Mouse (Mus musculus) heart, embryonic 16.5 days (tissue): ENCODE measurements around the gene Rmdn3. TPM values are rescaled to one million over a fixed set of nuclear protein-coding genes. Genes with fewer than 3 reads are reported as not detected.

Source experiments
- ATAC-seq: fragments of 200-750 bp; cut with Nextera tagmentation; replicated peaks from 2 replicates; pipeline ENCODE4 v1.8.0; 2017; ENCODE audit warnings: moderate number of reproducible peaks; ENCODE audit not compliant: insufficient read depth, low FRiP score; ENCODE audit errors: extremely low read depth
- H3K27ac ChIP-seq: fragments of 300-500 bp; sonication (generic); 2 replicates; pipeline ENCODE4 v1.5.1; 2014; ENCODE audit warnings: mild to moderate bottlenecking, low read length, control low read depth, moderate library complexity
- H3K27me3 ChIP-seq: fragments of 300-500 bp; sonication (generic); 2 replicates; pipeline ENCODE4 v1.6.1; 2014; ENCODE audit warnings: low read length, mixed read lengths; ENCODE audit not compliant: control insufficient read depth, insufficient read depth
- H3K36me3 ChIP-seq: fragments of 300-500 bp; sonication (generic); 2 replicates; pipeline ENCODE4 v1.6.1; 2014; ENCODE audit not compliant: control insufficient read depth, insufficient read depth
- H3K4me1 ChIP-seq: fragments of 300-500 bp; sonication (generic); 2 replicates; pipeline ENCODE4 v1.6.1; 2014; ENCODE audit warnings: low read length, mixed read lengths; ENCODE audit not compliant: control insufficient read depth, insufficient read depth
- H3K4me2 ChIP-seq: fragments of 300-500 bp; sonication (generic); 2 replicates; pipeline ENCODE4 v1.6.1; 2014; ENCODE audit warnings: low read depth, mild to moderate bottlenecking, control low read depth, low read length
- H3K4me3 ChIP-seq: fragments of 300-500 bp; sonication (generic); 2 replicates; pipeline ENCODE4 v1.5.1; 2014; ENCODE audit warnings: mild to moderate bottlenecking, control low read depth, low read length
- H3K9ac ChIP-seq: fragments of 300-500 bp; sonication (generic); 2 replicates; pipeline ENCODE4 v1.6.1; 2014; ENCODE audit warnings: low read length, control low read depth
- H3K9me3 ChIP-seq: fragments of 300-500 bp; sonication (generic); replicated peaks from 2 replicates; pipeline ENCODE4 v1.6.1; 2016; ENCODE audit warnings: low read length; ENCODE audit not compliant: control insufficient read depth
- WGBS: fragments of 180-500 bp; shearing (Covaris S2); extraction: QIAGEN DNeasy Blood & Tissue Kit; methylation state at CpG from one replicate; pipeline ENCODE4 v1.1.7; 2014; 5-methylcytosine and 5-hydroxymethylcytosine counted together
- polyA plus RNA-seq: library from polyadenylated mRNA; unstranded; fragments of >200 nt; fragmentation: Nextera tagmentation; extraction: Ambion mirVana; gene quantifications from 2 replicates; pipeline ENCODE4 v1.2.1, GENCODE M21; 2015

Rmdn3 gene
- polyA plus RNA-seq: 27.0 and 28.4 TPM in 2 replicates

- H3K4me1 ChIP-seq: peaks cover 24% of the 10 kb centered on the region
- H3K9ac ChIP-seq: peak within 1 kb of the TSS; percentile 89
- under 1% methylated on average over 57 of the region's 57 CpGs for WGBS
- ATAC-seq: peak; percentile 86
- H3K4me3 ChIP-seq: peak within 1 kb of the TSS; percentile 91
- H3K27me3 ChIP-seq: no peaks in the 10 kb centered on the region
- no peaks in the 10 kb centered on the region for H3K9me3 ChIP-seq
- peak within 1 kb of the TSS; percentile 85 for H3K4me2 ChIP-seq
- peak within 1 kb of the TSS; percentile 54 for H3K27ac ChIP-seq
- peaks cover 13% of the 10 kb centered on the region for H3K36me3 ChIP-seq
Observed at GRCm38 (mm10) chr2:119156681-119157572, at the start of gene Rmdn3. Rmdn3 (minus strand) TSS chr2:119157034.

- Histone ChIP-seq H3K4me2 (no peak overlapping the region), H3K9ac (no peak overlapping the region), H3K9me3 (no peaks in the 10 kb centered on the region), H3K4me1 (peaks cover 2% of the 10 kb centered on the region; the same call in 1 of the 2 replicates), H3K36me3 (no peaks in the 10 kb centered on the region), H3K27ac (peak overlapping the region; percentile 19; the same call in 1 of the 2 replicates), H3K4me3 (no peak overlapping the region), H3K27me3 (no peaks in the 10 kb centered on the region)
- 67% methylated on average over 4 of the region's 4 CpGs for WGBS
- no peak for ATAC-seq
Observed at GRCm38 (mm10) chr2:119203871-119204460, 47.1 kb upstream of the Rmdn3 start.

- H3K36me3 ChIP-seq: no peaks in the 10 kb centered on the region
- H3K27ac ChIP-seq: no peak overlapping the region
Observed at GRCm38 (mm10) chr2:119202914-119203453, 46.1 kb upstream of the Rmdn3 start.

GRCm38 (mm10) chr2:119198934-119199333 is 42.1 kb upstream of the Rmdn3 start:
- ATAC-seq: no peak
- Histone ChIP-seq H3K4me2 (no peak overlapping the region), H3K4me3 (no peak overlapping the region), H3K27ac (no peak overlapping the region), H3K27me3 (no peaks in the 10 kb centered on the region), H3K9ac (no peak overlapping the region), H3K4me1 (peaks cover 13% of the 10 kb centered on the region; the same call in 1 of the 2 replicates), H3K36me3 (no peaks in the 10 kb centered on the region), H3K9me3 (no peaks in the 10 kb centered on the region)
- 67% methylated on average over 3 of the region's 3 CpGs for WGBS

More at GRCm38 (mm10) chr2:119202914-119203453, 46.1 kb upstream of the Rmdn3 start:
- H3K27me3 ChIP-seq: no peaks in the 10 kb centered on the region
- peaks cover 2% of the 10 kb centered on the region; the same call in 1 of the 2 replicates for H3K4me1 ChIP-seq
- H3K9me3 ChIP-seq: no peaks in the 10 kb centered on the region
- H3K9ac ChIP-seq: no peak overlapping the region
- H3K4me3 ChIP-seq: no peak overlapping the region
- WGBS: 48% methylated on average over 5 of the region's 5 CpGs
- no peak overlapping the region for H3K4me2 ChIP-seq
- ATAC-seq: no peak; the same call in 1 of the 2 replicates

- H3K9ac ChIP-seq: no peak overlapping the region
- no peaks in the 10 kb centered on the region for H3K36me3 ChIP-seq
- 25% methylated on average over 1 of the region's 1 CpGs for WGBS
- no peak for ATAC-seq
- no peaks in the 10 kb centered on the region for H3K9me3 ChIP-seq
- no peak overlapping the region for H3K27ac ChIP-seq
- peaks cover 13% of the 10 kb centered on the region; the same call in 1 of the 2 replicates for H3K4me1 ChIP-seq
- H3K4me2 ChIP-seq: no peak overlapping the region
- no peak overlapping the region for H3K4me3 ChIP-seq
- H3K27me3 ChIP-seq: no peaks in the 10 kb centered on the region
Observed at GRCm38 (mm10) chr2:119198049-119198448, 41.2 kb upstream of the Rmdn3 start.

- no peak for ATAC-seq
- no peaks in the 10 kb centered on the region for H3K9me3 ChIP-seq
- H3K4me1 ChIP-seq: peaks cover 13% of the 10 kb centered on the region; the same call in 1 of the 2 replicates
- WGBS: 81% methylated on average over 1 of the region's 1 CpGs
- no peaks in the 10 kb centered on the region for H3K27me3 ChIP-seq
- H3K36me3 ChIP-seq: no peaks in the 10 kb centered on the region
- H3K27ac ChIP-seq: no peak overlapping the region
- no peak overlapping the region for H3K4me2 ChIP-seq
- H3K9ac ChIP-seq: no peak overlapping the region
- H3K4me3 ChIP-seq: no peak overlapping the region
Observed at GRCm38 (mm10) chr2:119197493-119197892, 40.7 kb upstream of the Rmdn3 start.

- Histone ChIP-seq H3K4me2 (no peak overlapping the region), H3K27ac (no peak overlapping the region), H3K4me3 (no peak overlapping the region), H3K9ac (no peak overlapping the region), H3K27me3 (no peaks in the 10 kb centered on the region), H3K36me3 (no peaks in the 10 kb centered on the region), H3K4me1 (peaks cover 13% of the 10 kb centered on the region; the same call in 1 of the 2 replicates), H3K9me3 (no peaks in the 10 kb centered on the region)
- 43% methylated on average over 4 of the region's 4 CpGs for WGBS
- no peak for ATAC-seq
Observed at GRCm38 (mm10) chr2:119196316-119197108, 39.7 kb upstream of the Rmdn3 start.

GRCm38 (mm10) chr2:119194140-119194539 is 37.3 kb upstream of the Rmdn3 start:
- Histone ChIP-seq H3K9me3 (no peaks in the 10 kb centered on the region), H3K4me2 (no peak overlapping the region), H3K27ac (peak overlapping the region; percentile 49), H3K27me3 (no peaks in the 10 kb centered on the region), H3K4me3 (no peak overlapping the region), H3K9ac (no peak overlapping the region; the same call in 1 of the 2 replicates), H3K36me3 (no peaks in the 10 kb centered on the region), H3K4me1 (peaks cover 14% of the 10 kb centered on the region)
- ATAC-seq: peak; percentile 26; the same call in 1 of the 2 replicates
- 73% methylated on average over 5 of the region's 5 CpGs for WGBS
